Mouse (Mus musculus) gastrocnemius, postnatal 14 days (tissue): ENCODE measurements around the gene Zfp503. TPM values are rescaled to one million over a fixed set of nuclear protein-coding genes. Genes with fewer than 3 reads are reported as not detected.
A peak's percentile ranks its signal among the peaks of the same experiment; 100 is the strongest.

Experiments used
- DNase-seq: peaks from one replicate; pipeline ENCODE4 v3.0.0; 2021; ENCODE audit warnings: mixed read lengths
- intact Hi-C: fragments of 180-260 bp; cut with DNase I; formaldehyde crosslinking; loops from one replicate; pipeline ENCODE4 v1.15.1; 2025; ENCODE audit warnings: low total_unique reads
- total RNA-seq, 2 experiments: library from RNA; stranded (reverse); gene quantifications; 2 replicates each; pipeline ENCODE4 v1.2.3; 2021

Zfp503 gene
- total RNA-seq, 2 experiments from 2014 or later: 7.2 to 9.7 TPM

- intact Hi-C loops: loop anchor here (10.0 kb wide), 2 partner anchors 821 to 1061 kb away; no protein-coding TSS in a partner anchor
- peak; percentile 51 for DNase-seq
These were observed 6.0 kb downstream of the Zfp503 start for GRCm38 (mm10) chr14:21983311-21983949.

GRCm38 (mm10) chr14:21982592-21983310 lies 6.7 kb downstream of the Zfp503 start:
- DNase-seq: peak; percentile 38
- intact Hi-C loops: loop anchor here (10.0 kb wide), 2 partner anchors 822 to 1062 kb away; no protein-coding TSS in a partner anchor

- intact Hi-C loops: loop anchor here (10.0 kb wide), 2 partner anchors 823 to 1063 kb away; no protein-coding TSS in a partner anchor
- DNase-seq: peak; percentile 46
These were observed 7.3 kb downstream of the Zfp503 start for GRCm38 (mm10) chr14:21982096-21982591.

- intact Hi-C loops: loop anchor here (10.0 kb wide), 2 partner anchors 823 to 1063 kb away; no protein-coding TSS in a partner anchor
- peak; percentile 85 for DNase-seq
These were observed 7.9 kb downstream of the Zfp503 start for GRCm38 (mm10) chr14:21981462-21981861.

- DNase-seq: peak; percentile 77
- intact Hi-C loops: no loop called here
These were observed 20.4 kb downstream of the Zfp503 start for GRCm38 (mm10) chr14:21968978-21969377.

- no peak for DNase-seq
- intact Hi-C loops: no loop called here
These were observed 21.9 kb downstream of the Zfp503 start for GRCm38 (mm10) chr14:21967375-21968010.

GRCm38 (mm10) chr14:21966276-21966675 lies 23.1 kb downstream of the Zfp503 start:
- intact Hi-C loops: no loop called here
- DNase-seq: no peak

GRCm38 (mm10) chr14:21962381-21963050 lies 26.9 kb downstream of the Zfp503 start:
- intact Hi-C loops: no loop called here
- DNase-seq: no peak

- intact Hi-C loops: no loop called here
- DNase-seq: no peak
These were observed 30.2 kb downstream of the Zfp503 start for GRCm38 (mm10) chr14:21959243-21959642.

GRCm38 (mm10) chr14:21958643-21959042 lies 30.8 kb downstream of the Zfp503 start:
- no peak for DNase-seq
- intact Hi-C loops: no loop called here

- DNase-seq: no peak
- intact Hi-C loops: no loop called here
These were observed 36.9 kb downstream of the Zfp503 start for GRCm38 (mm10) chr14:21952541-21952940.

- no peak for DNase-seq
- intact Hi-C loops: no loop called here
These were observed 37.4 kb downstream of the Zfp503 start for GRCm38 (mm10) chr14:21951896-21952523.

GRCm38 (mm10) chr14:21944946-21945345 lies 44.5 kb downstream of the Zfp503 start:
- intact Hi-C loops: no loop called here
- DNase-seq: no peak

GRCm38 (mm10) chr14:21941581-21941980 lies 47.8 kb downstream of the Zfp503 start:
- no peak for DNase-seq
- intact Hi-C loops: no loop called here

GRCm38 (mm10) chr14:21937116-21937515 lies 52.3 kb downstream of the Zfp503 start:
- DNase-seq: no peak
- intact Hi-C loops: no loop called here

- intact Hi-C loops: no loop called here
- DNase-seq: no peak
These were observed 53.2 kb downstream of the Zfp503 start for GRCm38 (mm10) chr14:21936102-21936630.
